Mouse (Mus musculus) ZHBTc4 (cell line): Measurements from ENCODE around the gene Nrf1.

Experiments used
- DNase-seq: peaks from one replicate; pipeline ENCODE4 v3.0.0-alpha.2; 2011; ENCODE audit warnings: low read depth, low spot score

Nrf1 gene

DNA sequence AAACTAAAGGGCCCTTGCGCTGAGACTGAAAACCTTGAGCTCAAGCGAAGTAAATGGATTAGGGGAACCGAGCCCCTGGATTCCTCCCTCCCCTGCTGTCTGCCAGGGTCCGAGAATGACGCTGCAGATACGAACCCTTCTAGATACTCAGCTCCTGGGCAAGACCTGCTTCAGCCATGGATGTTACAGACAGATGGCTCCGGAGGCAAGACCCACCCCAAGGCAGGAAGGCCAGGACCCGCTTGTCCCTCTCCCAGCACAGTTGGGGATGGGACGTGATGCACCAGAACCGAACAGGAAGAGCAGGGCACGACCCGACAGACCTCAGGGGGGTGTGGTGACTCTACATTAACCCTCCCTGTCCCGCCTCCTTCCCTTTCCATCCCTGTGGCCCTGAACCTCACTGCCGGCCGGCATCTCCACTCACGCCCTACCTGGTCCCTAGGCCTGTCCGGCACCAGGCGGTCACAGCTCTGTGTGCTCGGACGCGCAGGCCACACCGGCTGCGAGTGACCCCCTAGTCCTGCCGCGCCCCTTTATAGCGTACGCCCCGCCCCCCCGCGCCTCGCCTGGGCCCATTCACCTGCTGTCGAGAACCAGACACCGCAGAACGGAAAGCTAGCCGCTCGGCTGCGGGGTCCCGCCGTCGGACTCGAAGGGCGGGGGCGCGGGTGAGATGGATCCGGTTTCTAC lies 127.6 kb downstream of the Nrf1 start:
- peak; percentile 71 for DNase-seq

DNA sequence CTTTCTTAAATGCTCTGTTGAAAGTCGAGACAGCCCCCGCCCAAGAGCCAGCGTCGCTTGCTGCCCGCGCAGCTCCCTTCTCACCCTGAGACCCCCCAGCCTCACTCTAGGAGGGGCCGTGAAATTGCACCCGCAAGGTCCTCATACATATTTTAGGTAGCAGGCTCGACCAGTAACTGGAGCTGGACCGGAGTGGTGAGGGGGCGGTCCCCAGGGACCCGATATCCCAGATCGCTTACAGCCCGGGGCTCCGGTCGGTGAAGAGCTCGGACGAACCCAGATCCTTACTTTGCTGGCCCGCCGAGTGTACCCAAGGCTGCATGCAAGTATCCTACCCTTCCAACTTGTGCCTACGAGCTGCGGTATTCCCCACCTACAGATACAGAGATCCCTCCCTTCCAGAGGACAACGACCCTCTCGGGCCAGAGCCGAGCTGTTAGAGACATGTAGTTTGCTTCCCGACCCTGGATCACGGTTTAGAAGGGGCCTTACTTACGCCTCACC lies 128.2 kb downstream of the Nrf1 start:
- peak; percentile 40 for DNase-seq

DNA sequence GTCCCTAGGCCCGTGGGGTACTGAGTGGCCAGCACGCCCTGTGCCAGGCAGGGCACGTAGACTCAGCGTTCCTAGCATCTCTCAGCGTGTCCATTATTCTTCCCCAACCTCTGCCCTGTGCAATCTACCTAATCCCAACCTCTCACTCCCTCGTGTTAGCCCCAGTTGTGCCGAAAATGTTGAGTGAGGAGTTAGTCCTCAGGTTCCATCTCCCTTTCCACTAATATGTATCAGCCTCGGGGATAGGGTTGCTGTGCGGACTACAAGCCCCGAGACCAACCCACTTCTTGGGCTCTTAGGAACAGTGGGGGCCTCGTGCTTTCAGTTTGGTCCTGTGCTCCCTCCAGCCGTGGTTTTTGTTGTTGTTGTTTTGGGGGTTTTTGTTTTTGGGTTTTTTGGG lies 128.7 kb downstream of the Nrf1 start:
- no peak for DNase-seq

DNA sequence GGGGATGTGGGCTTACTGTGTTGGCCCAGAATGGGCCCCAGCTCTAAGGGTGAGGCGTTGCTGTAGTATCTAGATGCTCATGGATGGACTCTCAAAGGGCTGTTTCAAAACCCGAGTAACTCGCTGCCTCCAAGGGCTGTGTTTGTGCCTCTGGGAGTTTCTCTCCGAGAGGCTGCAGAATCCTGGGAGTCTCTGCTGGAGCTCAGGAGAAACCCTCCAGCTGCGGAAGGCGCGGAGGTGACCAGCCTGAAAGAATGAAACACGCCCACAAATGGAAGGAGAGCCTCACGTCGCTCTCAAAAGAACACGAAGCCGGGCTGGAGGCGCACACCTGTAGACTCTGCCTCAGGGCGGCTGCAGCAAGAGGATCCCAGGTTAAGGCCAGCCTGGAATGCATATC lies 129.5 kb downstream of the Nrf1 start:
- peak; percentile 78 for DNase-seq

DNA sequence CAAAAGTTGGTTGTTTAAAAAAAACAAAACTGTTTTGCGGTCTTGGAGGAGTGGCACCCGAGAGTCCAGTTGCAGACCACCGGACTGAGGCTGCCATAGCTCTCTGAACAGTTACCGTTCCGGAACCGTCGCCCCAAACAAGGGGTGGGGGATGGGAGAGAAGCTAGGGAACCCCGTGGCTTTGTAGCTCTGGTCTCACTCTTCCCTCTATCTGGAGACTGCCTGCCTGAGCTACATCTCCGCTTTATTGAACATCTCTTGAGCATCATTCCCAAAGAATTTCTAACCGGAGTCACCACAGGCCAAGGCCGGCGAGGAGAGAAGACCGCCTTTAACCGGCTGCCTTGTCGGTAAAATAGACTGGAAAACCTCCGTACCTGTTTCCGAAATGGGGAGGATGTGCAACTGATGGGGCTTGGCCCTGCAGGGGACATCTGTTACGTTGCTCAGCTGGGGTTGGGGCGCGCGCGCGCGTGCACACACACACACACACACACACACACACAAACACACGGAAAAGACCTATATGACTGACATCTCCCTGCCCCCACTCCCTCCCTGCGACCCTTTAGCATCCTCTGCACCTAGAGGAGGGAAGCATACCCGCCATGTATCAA lies 130.3 kb downstream of the Nrf1 start:
- peak; percentile 39 for DNase-seq

DNA sequence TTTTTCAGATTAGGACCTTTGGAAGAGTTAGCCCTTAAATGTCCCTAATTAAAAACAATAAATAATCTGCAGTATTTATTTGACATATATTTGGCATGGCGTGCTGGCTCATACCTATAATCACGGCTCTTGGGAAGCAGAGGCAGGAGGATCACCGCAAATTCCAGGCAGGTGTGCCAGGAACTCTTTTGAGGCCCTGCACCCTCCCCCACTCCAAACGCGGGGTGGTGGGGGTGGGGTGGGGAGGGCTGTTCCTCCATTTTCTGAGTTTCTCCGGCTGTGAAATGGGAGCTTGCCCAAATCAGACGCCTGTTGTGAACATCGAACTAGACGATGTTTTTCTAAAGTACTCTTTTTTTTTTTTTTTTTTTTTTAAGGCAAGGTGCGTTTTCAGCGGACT lies 131.3 kb downstream of the Nrf1 start:
- peak; percentile 55 for DNase-seq

DNA sequence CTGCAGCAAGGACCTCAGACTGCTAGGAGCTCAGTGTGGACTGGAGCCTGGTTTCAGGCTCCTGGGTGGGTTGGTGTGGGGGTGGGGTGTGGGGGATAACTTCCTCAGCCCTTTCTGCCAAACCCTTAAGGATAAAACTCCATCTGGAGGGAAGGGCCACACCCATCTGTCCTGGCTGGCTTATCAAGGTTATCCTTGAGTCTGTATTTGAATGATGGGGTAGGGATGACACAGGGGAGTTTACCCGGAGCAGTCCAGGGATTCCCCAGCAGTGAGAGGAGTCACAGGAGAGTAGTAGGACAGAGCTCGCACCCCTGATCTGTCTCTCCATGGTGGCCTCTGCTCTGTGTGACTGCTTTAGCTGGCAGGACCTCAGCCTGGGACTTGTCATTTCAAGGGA lies 132.5 kb downstream of the Nrf1 start:
- peak; percentile 70 for DNase-seq

DNA sequence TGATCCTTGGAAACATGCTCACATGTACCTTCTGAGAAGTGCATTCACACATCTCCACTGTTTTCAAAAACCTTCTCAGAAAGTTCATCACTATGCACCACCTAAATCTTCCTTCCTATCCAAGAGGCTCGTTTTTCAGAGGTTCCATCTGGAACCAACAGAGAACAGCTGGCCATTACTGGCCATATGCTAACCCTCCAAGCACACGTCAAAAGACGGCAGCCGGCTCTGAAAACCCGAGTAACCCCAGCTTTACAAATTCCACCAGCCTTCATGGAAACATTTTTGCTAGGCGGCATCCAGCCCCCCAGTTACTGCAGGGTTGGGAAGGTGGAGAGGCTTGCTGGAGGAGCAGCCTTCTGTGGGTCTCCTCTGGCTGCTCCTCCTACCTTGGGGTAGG lies 134.2 kb downstream of the Nrf1 start:
- no peak for DNase-seq

DNA sequence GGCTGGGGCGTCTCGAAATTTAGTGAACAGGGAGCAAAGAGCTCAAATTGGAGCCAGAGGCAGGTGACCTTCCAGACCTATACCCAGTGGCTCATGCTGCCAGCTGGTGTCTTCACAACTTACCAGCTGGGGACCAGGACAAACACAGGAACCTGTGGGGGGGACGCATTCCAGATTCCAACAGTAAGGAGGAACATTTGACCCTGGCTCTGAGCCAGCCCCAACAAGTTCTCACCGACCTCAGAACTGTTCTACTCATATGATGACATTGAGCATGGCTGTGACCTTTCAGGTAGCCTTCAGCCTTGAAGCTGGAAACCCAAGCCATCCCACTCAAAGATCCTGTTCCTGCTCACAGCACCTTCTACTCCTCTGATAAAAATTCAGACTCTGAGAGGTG lies 135.8 kb downstream of the Nrf1 start:
- DNase-seq, result peak; percentile 70

DNA sequence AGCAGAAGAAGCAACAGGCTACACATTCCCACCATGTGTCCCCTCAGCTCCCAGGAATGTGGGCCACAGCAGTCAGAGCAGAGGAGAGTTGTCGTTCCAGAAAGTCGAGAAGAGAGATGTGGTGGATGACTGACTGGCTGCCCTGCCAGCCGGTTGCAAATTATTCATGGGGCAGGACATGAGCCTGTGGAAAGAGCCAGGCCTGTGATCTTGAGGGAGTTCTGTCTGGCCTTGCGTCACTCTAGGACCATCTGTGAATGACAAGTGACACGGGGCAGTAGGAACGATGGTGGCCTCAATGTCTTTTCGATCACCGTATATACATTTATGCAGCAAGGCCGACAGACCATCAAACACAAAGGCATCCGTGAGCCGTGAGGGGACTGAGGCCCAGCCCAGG lies 147.9 kb downstream of the Nrf1 start:
- peak; percentile 47 for DNase-seq

DNA sequence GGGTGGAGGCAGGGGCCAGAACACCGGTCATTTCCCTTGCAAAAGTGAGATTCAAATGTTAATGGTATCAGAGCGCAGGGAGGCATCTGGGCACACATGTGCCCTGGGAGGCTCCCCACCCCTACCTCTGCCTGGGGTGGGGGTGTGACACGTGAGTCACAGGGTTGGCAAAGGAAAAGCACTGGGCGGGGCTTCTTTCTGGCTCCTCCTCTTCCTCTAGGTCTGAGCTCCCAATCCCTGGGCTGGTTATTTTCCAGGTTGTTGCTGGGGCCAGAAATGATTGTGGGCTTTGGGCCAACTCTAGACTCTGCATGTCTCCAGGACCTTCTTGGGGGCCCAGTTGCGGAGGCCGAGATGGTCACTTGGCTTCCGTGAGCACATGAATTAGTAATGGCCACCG lies 148.4 kb downstream of the Nrf1 start:
- DNase-seq, result peak; percentile 83
